Mouse (Mus musculus) embryonic facial prominence, embryonic 11.5 days (tissue): ENCODE data around the gene Mrgprd. TPM values are rescaled to one million over a fixed set of nuclear protein-coding genes. Genes with fewer than 3 reads are reported as not detected.

Experiments
- ATAC-seq: fragments of 200-750 bp; cut with Nextera tagmentation; replicated peaks from 2 replicates; pipeline ENCODE4 v1.8.0; 2017; ENCODE audit warnings: low read depth; ENCODE audit not compliant: insufficient number of reproducible peaks, low FRiP score, low TSS enrichment
- DNase-seq: peaks from one replicate; pipeline ENCODE4 v3.0.0-alpha.2; 2015; ENCODE audit warnings: low spot score
- H3K27ac ChIP-seq: fragments of 300-500 bp; sonication (generic); replicated peaks from 2 replicates; pipeline ENCODE4 v1.5.1; 2014; ENCODE audit warnings: mild to moderate bottlenecking, low read depth, low read length, control low read depth
- H3K27me3 ChIP-seq: fragments of 300-500 bp; sonication (generic); 2 replicates; pipeline ENCODE4 v1.6.1; 2014; ENCODE audit warnings: mild to moderate bottlenecking, low read length, moderate library complexity, mixed read lengths; ENCODE audit not compliant: control insufficient read depth, insufficient read depth
- H3K36me3 ChIP-seq: fragments of 300-500 bp; sonication (generic); replicated peaks from 2 replicates; pipeline ENCODE4 v1.6.1; 2014; ENCODE audit warnings: low read depth, mild to moderate bottlenecking, low read length, moderate library complexity, mixed read lengths; ENCODE audit not compliant: control insufficient read depth, insufficient read depth
- H3K4me1 ChIP-seq: fragments of 300-500 bp; sonication (generic); 2 replicates; pipeline ENCODE4 v1.6.1; 2014; ENCODE audit warnings: low read length, mixed read lengths; ENCODE audit not compliant: control insufficient read depth, insufficient read depth
- H3K4me2 ChIP-seq: fragments of 300-500 bp; sonication (generic); 2 replicates; pipeline ENCODE4 v1.6.1; 2014; ENCODE audit warnings: low read depth, mild to moderate bottlenecking, control low read depth, low read length, moderate library complexity
- H3K4me3 ChIP-seq: fragments of 300-500 bp; sonication (generic); 2 replicates; pipeline ENCODE4 v1.5.1; 2014; ENCODE audit warnings: low read depth, low read length, control low read depth
- H3K9ac ChIP-seq: fragments of 300-500 bp; sonication (generic); replicated peaks from 2 replicates; pipeline ENCODE4 v1.6.1; 2014; ENCODE audit warnings: mild to moderate bottlenecking, control low read depth, low read length
- H3K9me3 ChIP-seq: fragments of 300-500 bp; sonication (generic); replicated peaks from 2 replicates; pipeline ENCODE4 v1.6.1; 2016; ENCODE audit warnings: mild to moderate bottlenecking, low read length, inconsistent platforms, mixed read lengths; ENCODE audit not compliant: control insufficient read depth
- WGBS: fragments of 180-500 bp; shearing (Covaris S2); extraction: QIAGEN DNeasy Blood & Tissue Kit; methylation state at CpG from one replicate; pipeline ENCODE4 v1.1.7; 2014; 5-methylcytosine and 5-hydroxymethylcytosine counted together
- polyA plus RNA-seq: library from polyadenylated mRNA; unstranded; fragments of >200 nt; fragmentation: Nextera tagmentation; extraction: Ambion mirVana; gene quantifications from 2 replicates; pipeline ENCODE4 v1.2.1, GENCODE M21; 2014

The Mrgprd gene
- polyA plus RNA-seq, 1 experiment from 2014 or later: not detected

DNA sequence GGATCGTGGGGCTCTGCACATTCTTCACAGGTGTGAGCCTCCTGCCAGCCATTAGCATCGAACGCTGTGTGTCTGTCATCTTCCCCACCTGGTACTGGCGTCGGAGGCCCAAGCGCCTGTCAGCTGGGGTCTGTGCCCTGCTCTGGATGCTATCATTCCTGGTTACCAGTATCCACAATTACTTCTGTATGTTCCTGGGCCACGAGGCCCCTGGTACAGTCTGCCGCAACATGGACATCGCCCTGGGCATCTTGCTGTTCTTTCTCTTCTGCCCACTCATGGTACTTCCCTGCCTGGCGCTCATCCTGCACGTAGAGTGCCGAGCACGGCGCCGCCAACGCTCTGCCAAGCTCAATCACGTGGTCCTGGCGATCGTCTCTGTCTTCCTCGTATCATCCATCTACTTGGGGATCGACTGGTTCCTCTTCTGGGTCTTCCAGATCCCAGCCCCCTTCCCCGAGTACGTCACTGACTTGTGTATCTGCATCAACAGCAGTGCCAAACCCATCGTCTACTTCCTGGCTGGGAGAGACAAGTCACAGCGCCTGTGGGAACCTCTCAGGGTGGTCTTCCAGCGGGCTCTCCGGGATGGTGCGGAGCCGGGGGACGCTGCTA, 6.5 kb upstream of the Mrgprd start:
- WGBS: 81% methylated on average over 30 of the region's 30 CpGs
- Histone ChIP-seq H3K4me2 (no peak overlapping the region), H3K9ac (no peak overlapping the region; the same call in 1 of the 2 replicates), H3K4me1 (no peaks in the 10 kb centered on the region), H3K27me3 (no peaks in the 10 kb centered on the region), H3K4me3 (no peak overlapping the region), H3K36me3 (no peaks in the 10 kb centered on the region), H3K9me3 (no peaks in the 10 kb centered on the region), H3K27ac (no peak overlapping the region)
- no peak for ATAC-seq
- no peak for DNase-seq

DNA sequence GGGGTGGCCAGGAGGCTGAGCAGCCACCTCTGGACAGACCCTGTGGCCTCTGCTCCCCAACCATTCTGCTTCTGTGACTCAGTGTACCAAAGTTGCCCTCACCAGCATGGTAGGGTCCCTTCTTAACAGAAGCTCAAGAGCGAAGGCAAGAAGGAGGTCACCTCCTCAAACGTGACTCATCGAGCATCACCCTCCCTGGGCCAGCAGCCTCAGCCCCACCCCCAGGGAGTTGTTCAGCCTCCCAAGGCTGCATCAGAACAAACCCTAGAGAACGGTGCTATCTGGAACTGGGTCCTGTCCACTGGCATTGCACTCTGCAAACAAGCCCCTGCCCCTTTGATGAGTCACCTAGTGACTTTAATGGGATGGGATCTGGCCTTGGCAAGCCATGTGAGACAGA, 5.8 kb upstream of the Mrgprd start:
- Histone ChIP-seq H3K9me3 (no peaks in the 10 kb centered on the region), H3K27me3 (no peaks in the 10 kb centered on the region), H3K4me3 (no peak overlapping the region), H3K27ac (no peak overlapping the region), H3K9ac (no peak overlapping the region), H3K36me3 (no peaks in the 10 kb centered on the region), H3K4me2 (no peak overlapping the region), H3K4me1 (no peaks in the 10 kb centered on the region)
- no peak for DNase-seq
- WGBS: 75% methylated on average over 4 of the region's 4 CpGs
- no peak for ATAC-seq

DNA sequence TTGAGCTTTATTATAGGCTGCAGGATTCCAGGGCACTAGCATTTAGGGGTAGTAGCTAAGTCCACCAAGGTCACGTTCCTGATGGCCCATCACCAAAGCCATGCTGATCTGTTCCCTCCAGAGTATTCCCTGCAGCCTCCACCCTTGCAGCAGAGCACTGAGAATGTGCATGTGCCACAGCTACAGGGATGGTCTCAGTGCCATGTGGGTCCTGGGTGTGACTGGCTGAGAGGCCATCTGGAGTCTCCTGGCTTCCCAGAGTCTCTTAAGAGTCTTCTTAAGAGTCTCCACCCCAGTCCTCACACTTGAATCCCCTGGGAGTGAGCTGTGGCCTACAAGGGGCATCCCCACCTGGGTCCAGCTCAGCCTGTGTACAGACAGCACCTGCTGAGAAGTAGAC, 4.8 kb upstream of the Mrgprd start:
- Histone ChIP-seq H3K9me3 (no peaks in the 10 kb centered on the region), H3K27ac (no peak overlapping the region), H3K4me1 (no peaks in the 10 kb centered on the region), H3K9ac (no peak overlapping the region), H3K36me3 (no peaks in the 10 kb centered on the region), H3K4me3 (no peak overlapping the region), H3K4me2 (no peak overlapping the region), H3K27me3 (no peaks in the 10 kb centered on the region)
- ATAC-seq: no peak
- no peak for DNase-seq
- 76% methylated on average over 1 of the region's 1 CpGs for WGBS

DNA sequence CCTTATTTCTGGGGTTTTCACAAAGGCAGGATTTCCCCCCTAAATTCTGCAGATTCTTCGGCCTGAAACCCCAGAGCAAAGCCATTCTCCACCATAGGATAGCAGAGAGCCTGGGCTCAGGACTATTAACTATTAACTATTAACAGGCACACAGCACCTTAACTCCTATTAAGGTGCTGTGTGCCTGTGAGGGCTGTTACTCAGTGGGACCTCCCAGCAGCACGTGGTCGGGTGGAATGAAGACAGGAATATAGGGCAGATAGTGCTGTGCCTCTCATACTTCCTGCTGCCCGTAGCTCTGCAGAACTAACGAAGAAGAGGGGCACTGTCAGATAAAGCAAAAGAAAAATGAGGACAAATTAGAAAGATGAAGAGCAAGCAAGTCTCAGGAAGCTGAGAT, 4.1 kb upstream of the Mrgprd start:
- ATAC-seq (no peak), DNase-seq (no peak)
- no peaks in the 10 kb centered on the region for H3K4me1 ChIP-seq
- H3K9me3 ChIP-seq: no peaks in the 10 kb centered on the region
- no peaks in the 10 kb centered on the region for H3K27me3 ChIP-seq
- no peak overlapping the region for H3K4me3 ChIP-seq
- WGBS: 73% methylated on average over 5 of the region's 5 CpGs
- H3K4me2 ChIP-seq: no peak overlapping the region
- H3K36me3 ChIP-seq: no peaks in the 10 kb centered on the region
- H3K9ac ChIP-seq: no peak overlapping the region
- H3K27ac ChIP-seq: no peak overlapping the region

DNA sequence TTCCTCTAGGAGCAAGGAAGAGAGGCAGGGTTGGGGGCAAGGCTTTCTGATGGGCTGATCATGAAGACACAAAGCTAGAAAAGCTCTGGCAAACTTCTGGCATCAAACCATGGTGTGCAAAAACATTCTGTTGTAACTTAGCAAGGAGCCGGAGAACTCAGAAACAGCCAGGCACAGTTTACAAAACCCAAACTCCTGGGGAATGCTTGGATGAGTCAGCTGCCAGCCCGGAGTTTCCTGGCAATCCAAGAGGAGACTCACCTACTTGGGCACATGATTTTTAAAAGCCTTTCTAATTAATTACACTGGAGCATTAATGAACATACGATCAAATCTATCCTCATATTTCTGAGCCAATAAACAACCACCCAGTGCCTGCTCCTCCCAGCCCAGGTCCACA, 2.5 kb upstream of the Mrgprd start:
- Histone ChIP-seq H3K36me3 (no peaks in the 10 kb centered on the region), H3K27ac (no peak overlapping the region), H3K9me3 (no peaks in the 10 kb centered on the region), H3K27me3 (no peaks in the 10 kb centered on the region), H3K4me3 (no peak overlapping the region), H3K9ac (no peak overlapping the region), H3K4me2 (no peak overlapping the region), H3K4me1 (no peaks in the 10 kb centered on the region)
- DNase-seq: no peak
- ATAC-seq: no peak
- 82% methylated on average over 3 of the region's 3 CpGs for WGBS

DNA sequence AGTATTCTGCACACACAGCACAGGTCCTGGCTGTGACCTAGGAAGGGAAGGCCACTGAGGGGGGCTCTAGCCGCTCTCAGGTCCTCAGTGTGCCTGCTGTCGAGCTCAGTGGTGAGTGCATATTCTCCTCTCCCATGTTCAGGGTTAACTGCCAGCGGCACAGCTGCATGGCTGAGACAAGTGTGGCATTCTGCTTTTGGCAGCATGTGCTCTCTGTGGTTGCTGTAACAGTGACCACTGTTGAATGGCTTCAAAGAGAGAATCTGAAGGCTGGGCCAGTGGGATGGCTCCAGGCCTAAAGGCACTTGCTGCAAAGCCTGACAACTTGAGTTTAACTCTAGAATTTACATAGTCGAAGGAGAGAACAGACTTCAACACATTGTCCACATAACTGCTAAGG, 2.9 kb downstream of the Mrgprd start:
- Histone ChIP-seq H3K9me3 (no peaks in the 10 kb centered on the region), H3K36me3 (no peaks in the 10 kb centered on the region), H3K9ac (no peak overlapping the region), H3K4me3 (no peak overlapping the region), H3K4me1 (no peaks in the 10 kb centered on the region), H3K4me2 (no peak overlapping the region), H3K27ac (no peak overlapping the region), H3K27me3 (no peaks in the 10 kb centered on the region)
- 66% methylated on average over 4 of the region's 4 CpGs for WGBS
- ATAC-seq: no peak
- DNase-seq: no peak

DNA sequence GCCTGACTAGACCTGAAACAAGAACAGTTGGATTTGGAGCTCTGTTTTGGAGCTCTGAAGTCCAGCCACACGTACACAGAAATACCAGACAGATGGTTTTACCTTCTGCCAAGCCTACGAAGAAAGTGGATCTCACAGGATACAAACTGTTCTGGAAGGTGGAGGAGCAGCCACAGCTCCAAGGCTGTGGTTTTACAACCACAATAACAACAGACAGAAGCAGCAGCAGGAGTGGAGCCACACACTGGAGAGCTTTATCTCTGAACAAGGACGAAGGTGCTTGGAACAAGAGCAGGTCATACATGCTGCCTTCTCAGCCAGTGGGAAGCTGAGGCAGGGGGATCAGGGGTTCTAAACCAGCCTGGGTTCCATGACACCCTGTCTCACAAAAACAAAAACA, 4.8 kb downstream of the Mrgprd start:
- Histone ChIP-seq H3K4me3 (no peak overlapping the region), H3K9ac (no peak overlapping the region), H3K36me3 (no peaks in the 10 kb centered on the region), H3K9me3 (no peaks in the 10 kb centered on the region), H3K27me3 (no peaks in the 10 kb centered on the region), H3K4me2 (no peak overlapping the region), H3K4me1 (no peaks in the 10 kb centered on the region), H3K27ac (no peak overlapping the region)
- WGBS: 82% methylated on average over 3 of the region's 3 CpGs
- no peak for ATAC-seq
- no peak for DNase-seq

DNA sequence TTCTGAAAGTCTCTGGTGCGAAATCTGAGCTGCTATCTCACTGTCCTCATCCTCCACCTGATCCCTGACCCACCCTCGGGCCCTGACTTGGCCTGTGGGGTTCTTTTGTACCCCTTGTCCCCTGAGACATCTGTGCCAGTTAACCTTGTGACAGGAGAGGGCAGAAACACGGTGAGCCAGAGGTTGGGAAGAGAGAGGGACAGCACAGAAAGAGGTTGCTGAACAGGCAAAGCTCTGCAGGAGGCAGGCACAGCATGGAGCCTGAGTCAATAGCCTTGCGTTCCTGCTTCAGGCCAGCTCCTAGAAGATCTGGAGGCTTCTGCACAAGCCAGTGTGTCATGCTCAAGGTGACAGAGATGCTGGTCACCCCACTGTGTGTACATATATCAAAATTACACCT, 9.0 kb downstream of the Mrgprd start:
- no peaks in the 10 kb centered on the region for H3K36me3 ChIP-seq
- H3K27me3 ChIP-seq: no peaks in the 10 kb centered on the region
- no peaks in the 10 kb centered on the region for H3K4me1 ChIP-seq
- H3K9ac ChIP-seq: no peak overlapping the region
- no peaks in the 10 kb centered on the region for H3K9me3 ChIP-seq
- H3K27ac ChIP-seq: no peak overlapping the region
- ATAC-seq (no peak), DNase-seq (no peak)
- no peak overlapping the region for H3K4me3 ChIP-seq
- 17% methylated on average over 4 of the region's 4 CpGs for WGBS
- H3K4me2 ChIP-seq: no peak overlapping the region
